Mouse (Mus musculus) MEL-GATA-1-ER (cell line): Measurements from ENCODE around the gene Celf5.

ENCODE experiments used
- DNase-seq: peaks from one replicate; pipeline ENCODE4 v3.0.0-alpha.2; 2012; ENCODE audit warnings: low read depth; ENCODE audit errors: extremely low read depth

The Celf5 gene

GRCm38 (mm10) chr10:81498316-81499249 is 16.1 kb upstream of the Celf5 start:
- no peak for DNase-seq

GRCm38 (mm10) chr10:81497401-81498270 is 15.1 kb upstream of the Celf5 start:
- DNase-seq, result peak; percentile 67

- no peak for DNase-seq
Measured at GRCm38 (mm10) chr10:81496969-81497368, 14.5 kb upstream of the Celf5 start.

DNA sequence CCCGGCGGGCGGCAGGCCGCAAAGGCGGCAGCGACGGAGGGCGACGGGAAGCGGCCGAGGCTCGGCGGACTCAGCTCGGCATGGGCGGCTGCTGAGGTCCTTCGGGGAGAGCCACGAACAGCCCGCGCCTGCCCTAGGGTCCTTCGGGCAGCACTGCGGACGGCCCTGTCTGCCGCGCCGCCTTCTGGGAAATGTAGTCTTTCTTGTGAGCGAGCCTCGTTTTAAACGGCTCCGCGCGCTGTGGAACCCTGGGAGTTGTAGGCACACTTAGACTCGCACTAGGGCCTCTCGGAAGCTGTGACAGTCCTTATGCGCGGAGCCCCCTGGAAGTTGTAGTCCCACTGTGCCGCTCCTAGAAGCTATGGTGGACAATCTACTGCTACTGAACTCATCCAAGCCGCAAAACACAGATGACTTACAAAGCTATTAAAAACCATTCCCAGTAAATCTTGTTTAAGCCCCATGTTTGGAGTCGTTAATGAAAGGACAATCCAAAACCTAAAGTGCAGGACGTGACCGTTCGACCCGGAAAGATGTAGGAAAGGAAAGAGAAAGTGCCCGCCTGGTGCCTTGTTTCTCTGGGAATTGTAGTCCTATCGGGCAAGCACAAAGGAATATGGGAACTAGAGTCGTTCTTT is 13.9 kb upstream of the Celf5 start, which contains the start of gene Ncln:
TSS of gene Ncln (minus strand) at position 129 of the 638 bp plus-strand sequence.
- peak; percentile 97 for DNase-seq

DNA sequence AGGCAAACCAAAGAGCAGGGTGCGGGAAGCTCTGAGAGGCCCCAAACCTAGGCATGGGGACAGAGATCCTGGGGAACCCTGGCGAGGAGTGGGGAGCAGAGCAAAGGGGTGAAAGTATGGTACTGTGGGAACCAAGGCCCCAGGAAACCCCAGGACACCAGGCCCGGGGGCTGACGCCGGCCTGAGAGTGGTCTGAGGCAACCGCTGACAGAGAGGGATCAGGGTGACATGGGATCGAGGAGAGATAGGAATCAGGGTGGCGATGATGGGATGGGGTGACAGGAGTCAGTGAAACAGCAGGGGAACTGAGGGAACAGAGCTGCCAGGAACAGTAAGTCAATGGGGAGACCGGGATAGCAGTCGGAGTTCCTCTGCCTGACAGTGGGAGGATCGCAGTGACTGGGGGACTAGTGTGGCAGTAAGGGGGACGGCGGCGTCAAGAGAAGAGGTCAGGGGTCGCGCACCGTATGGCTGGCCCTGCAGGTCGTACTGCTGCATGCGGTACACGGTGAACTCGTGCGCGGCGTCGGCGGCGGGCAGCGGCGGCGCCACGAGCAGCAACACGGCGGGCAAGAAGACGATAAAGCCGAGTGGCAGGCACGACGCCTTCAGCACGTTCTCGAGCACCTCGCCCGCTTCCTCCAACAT is 13.2 kb upstream of the Celf5 start:
- no peak for DNase-seq

DNA sequence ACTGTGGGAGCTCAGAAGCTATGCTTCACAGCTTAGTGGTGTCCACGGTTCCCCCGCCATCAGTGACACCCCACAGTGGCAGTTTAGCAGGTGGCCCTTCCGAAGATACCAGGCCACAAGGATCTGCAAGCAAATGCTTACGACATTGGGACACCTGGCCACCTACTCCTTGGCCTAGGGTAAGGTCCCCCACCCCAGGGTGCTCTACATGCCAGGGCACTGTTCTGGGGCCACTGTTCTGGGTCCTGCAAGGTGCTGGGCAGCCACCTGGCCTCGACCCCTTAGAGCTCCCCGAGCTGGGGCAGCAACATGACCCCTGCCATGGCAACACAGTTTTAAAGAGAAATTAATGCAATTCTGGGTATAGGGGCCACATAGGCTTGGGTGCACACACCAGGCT is 12.6 kb upstream of the Celf5 start:
- no peak for DNase-seq

- no peak for DNase-seq
Measured at GRCm38 (mm10) chr10:81494260-81495041, 11.9 kb upstream of the Celf5 start.

GRCm38 (mm10) chr10:81493601-81494220 is 11.2 kb upstream of the Celf5 start:
- no peak for DNase-seq

- DNase-seq, result no peak
Measured at GRCm38 (mm10) chr10:81492606-81493240, 10.2 kb upstream of the Celf5 start.

- DNase-seq, result no peak
Measured at GRCm38 (mm10) chr10:81491018-81491417, 8.5 kb upstream of the Celf5 start.

DNA sequence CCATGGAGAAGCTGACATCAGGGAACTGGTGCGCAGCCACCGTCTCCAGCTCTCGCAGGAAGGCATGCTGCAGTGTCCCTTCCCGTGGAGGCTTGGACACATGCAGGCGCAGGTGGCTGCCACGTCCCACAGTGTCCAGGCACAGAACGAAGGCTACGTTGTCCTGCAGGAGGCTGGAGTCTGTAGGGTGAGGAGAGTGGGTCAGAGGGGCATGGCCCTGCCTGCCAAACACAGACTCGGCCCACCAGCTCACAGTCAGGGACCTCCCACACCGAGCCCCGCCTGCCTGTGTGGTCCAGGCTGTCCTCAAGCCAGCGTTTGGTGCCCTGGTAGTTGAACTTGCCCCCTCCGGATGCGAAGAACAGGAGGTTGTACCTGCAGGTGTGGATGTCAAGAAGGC is 7.4 kb upstream of the Celf5 start:
- no peak for DNase-seq

- no peak for DNase-seq
Measured at GRCm38 (mm10) chr10:81488081-81488480, 5.6 kb upstream of the Celf5 start.

DNA sequence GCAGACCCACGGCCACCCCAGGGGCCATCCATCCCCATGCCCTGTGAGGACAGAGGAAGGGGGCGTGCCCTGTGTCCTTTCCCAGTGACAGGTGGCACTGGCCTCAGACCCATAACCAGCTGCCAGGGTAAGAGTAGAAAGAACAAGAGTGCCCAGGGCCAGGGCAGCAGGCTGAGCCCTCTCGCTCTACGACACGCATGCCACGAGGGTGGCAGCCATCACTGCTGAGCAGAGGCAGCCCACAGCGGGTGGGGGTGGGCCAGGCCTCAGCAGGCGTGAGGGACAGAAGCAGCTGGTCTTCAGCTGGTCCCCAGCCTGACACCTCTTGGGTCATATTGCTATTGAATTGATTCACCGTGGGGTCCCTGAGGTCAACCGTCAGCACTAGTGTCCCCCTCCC is 4.0 kb upstream of the Celf5 start:
- DNase-seq, result no peak

GRCm38 (mm10) chr10:81485479-81486018 is 3.0 kb upstream of the Celf5 start:
- no peak for DNase-seq

DNA sequence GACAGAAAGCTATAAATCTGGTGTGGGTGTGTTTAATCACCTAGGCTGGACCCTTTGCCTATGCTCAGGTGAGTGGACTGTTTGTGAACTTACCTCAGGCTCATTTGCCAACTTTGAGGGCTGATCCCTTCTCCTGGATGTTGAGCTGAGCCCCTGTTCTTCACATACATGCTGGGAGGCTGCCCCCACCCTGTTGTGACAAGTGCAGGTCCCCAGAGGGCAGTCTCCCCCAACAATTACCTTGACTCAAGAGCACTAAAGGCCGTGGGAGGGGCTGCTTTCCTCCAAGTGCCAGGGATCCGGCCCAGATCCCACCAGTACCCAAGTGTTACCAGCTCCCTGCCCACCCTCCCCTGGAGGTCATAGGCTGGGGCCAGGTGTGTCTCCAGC is 2.5 kb upstream of the Celf5 start:
- DNase-seq, result no peak

DNA sequence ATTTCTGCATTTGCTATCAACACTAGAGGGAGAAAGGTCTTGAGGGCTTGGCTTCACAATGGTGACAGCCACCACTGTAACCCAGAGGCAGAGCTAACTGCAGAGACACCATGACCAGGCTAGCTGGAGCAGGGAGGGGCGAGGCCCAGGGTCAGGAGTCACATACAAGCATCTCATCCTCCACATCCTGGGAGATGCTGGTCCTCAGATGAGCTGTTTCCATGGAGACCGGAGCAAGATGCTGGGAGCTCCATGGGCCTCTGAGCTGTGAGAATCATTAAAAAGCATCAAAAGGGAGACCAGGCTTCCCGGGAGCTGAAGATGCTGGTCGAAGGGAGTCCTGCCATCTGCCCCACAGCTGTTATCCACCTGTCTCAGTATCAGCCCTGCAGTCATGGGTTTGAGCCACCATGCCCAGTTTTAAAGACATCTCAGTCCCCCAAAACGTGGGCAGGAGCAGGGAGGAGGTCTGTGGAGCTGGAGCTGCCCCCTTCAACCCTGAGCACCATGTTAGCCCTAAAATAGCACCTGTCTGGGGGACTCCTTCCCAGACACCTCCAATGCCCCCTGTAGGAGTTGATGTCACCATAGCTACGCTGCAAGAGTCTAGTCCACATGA is 2.0 kb upstream of the Celf5 start:
- no peak for DNase-seq

DNA sequence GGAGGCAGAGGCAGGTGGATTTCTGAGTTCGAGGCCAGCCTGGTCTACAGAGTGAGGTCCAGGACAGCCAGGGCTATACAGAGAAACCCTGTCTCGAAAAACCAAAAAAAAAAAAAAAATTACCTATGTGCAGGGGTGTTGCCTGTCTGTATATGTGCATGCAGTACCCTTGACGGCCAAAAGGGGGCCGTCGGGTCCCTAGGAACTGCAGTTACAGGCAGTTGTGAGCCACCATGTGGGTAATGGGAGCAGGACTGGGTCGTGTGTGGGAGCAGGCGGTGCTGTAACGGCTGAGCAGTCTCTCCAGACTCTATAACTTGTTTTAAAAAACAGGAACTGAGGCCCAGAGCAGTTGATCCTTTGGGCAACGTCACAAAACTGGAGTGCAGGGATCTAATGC is 1.5 kb upstream of the Celf5 start:
- DNase-seq, result no peak

DNA sequence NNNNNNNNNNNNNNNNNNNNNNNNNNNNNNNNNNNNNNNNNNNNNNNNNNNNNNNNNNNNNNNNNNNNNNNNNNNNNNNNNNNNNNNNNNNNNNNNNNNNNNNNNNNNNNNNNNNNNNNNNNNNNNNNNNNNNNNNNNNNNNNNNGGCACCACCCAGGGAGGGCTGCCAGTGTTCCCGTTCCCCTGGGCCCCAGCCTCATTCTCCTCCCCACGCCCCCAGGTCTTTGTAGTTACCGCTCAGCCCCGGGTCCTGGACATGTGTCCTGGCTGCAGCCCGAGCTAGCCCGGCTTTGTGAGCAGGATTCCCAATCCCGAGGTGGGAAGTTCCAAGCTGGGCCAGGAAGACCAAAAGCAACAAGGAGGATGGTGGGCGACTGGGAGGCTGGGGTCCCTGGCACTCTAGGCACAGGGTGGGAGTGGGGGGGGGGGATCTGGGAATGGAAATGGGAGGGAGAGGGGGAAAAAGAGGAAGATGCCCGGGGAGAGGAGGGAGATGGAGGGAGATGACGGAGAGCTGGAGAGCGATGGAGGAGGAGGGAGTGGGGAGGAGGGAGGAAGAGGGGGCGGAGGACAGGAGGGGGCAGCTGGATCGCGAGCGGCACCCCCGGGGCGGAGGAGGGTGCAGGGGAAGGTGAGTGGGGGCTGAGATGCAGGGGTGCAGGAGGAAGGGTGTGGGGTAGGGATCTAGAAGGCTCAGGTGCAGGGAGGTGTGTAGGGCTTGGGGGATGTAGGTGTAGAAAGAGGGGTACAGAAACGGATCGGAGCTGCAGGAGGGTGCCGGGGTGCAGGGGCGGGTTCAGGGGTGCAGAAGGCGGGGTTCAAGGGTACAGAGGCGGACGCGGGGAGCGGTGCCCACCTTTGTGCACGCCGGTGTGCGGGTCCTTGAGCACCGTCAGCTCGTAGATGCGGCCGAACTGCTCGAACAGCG is 640 bp downstream of the Celf5 start:
- DNase-seq, result no peak
